In genomic region chr5:123143251-123143970, GRCm38 (mm10) we compare ENCODE assay signal across 8 mouse cellular contexts. TPM values are rescaled to one million over a fixed set of nuclear protein-coding genes. Genes with fewer than 3 reads are reported as not detected.
A peak's percentile ranks its signal among the peaks of the same experiment; 100 is the strongest.
DNase-seq lines count a peak whose midpoint lies in the region; ATAC-seq and TF ChIP-seq lines count a peak whose summit lies in the region.

No protein-coding gene starts in this region.

- H3K9me3 ChIP-seq in forebrain, embryonic 16.5 days (ENCODE audit: control insufficient read depth, low read length), result no peaks in the 10 kb centered on the region
- no peaks in the 10 kb centered on the region for H3K9me3 ChIP-seq in midbrain, postnatal 0 days (ENCODE audit: low read length)

- TF ChIP-seq POLR2A in kidney, adult 2 months (IDR thresholded peaks at IDR 0.05; ENCODE audit: low read depth, low read length), result no peak
- no peak for TF ChIP-seq POLR2A in bone marrow, adult 2 months (IDR thresholded peaks at IDR 0.05; ENCODE audit: borderline replicate concordance, control insufficient read depth, low read depth, low read length)

- peak overlapping the region; percentile 4 for H3K27ac ChIP-seq in kidney, adult 2 months (ENCODE audit: insufficient read depth, low read depth, low read length)
- H3K27ac ChIP-seq in bone marrow, adult 2 months (ENCODE audit: control insufficient read depth, insufficient read depth, low read depth, low read length, poor library complexity), result peak overlapping the region; percentile 71
- peak overlapping the region; percentile 97 for H3K27ac ChIP-seq in forebrain, embryonic 16.5 days (ENCODE audit: low read length)
- H3K27ac ChIP-seq in midbrain, postnatal 0 days (ENCODE audit: low read depth, low read length), result peak overlapping the region; percentile 99

- no peaks in the 10 kb centered on the region for H3K27me3 ChIP-seq in kidney, adult 2 months (replicated peaks; ENCODE audit: control insufficient read depth, insufficient read depth, low read length)
- H3K27me3 ChIP-seq in forebrain, embryonic 16.5 days (replicated peaks; ENCODE audit: control insufficient read depth, insufficient read depth, low read length), result no peaks in the 10 kb centered on the region
- no peaks in the 10 kb centered on the region for H3K27me3 ChIP-seq in midbrain, postnatal 0 days (ENCODE audit: insufficient read depth, low read length)

- H3K4me3 ChIP-seq in kidney, adult 2 months (ENCODE audit: insufficient read depth, low read depth, low read length), result peak overlapping the region; percentile 57
- peak overlapping the region; percentile 82 for H3K4me3 ChIP-seq in bone marrow, adult 2 months (replicated peaks; ENCODE audit: control insufficient read depth, low read depth, low read length)
- peak overlapping the region; percentile 84 for H3K4me3 ChIP-seq in forebrain, embryonic 16.5 days (replicated peaks; ENCODE audit: low read length)
- H3K4me3 ChIP-seq in midbrain, postnatal 0 days (ENCODE audit: low read depth, low read length), result peak overlapping the region; percentile 91

- peak; percentile 54 for DNase-seq in kidney, adult 2 months
- DNase-seq in kidney, adult 11 months, result no peak
- DNase-seq in kidney, postnatal 10 days, result peak; percentile 67
- DNase-seq in midbrain, postnatal 0 days (ENCODE audit: low spot score), result peak; percentile 80
- DNase-seq in urinary bladder, postnatal 14 days (ENCODE audit: low spot score), result no peak
- DNase-seq in frontal cortex, postnatal 14 days (ENCODE audit: low spot score in 2 of 2), result no peak

- 3% methylated on average over 24 of the region's 24 CpGs for WGBS in kidney, adult 2 months
- 0% methylated on average over 24 of the region's 24 CpGs for WGBS in bone marrow, adult 2 months
- WGBS in forebrain, embryonic 16.5 days, result 0% methylated on average over 24 of the region's 24 CpGs
- WGBS in midbrain, postnatal 0 days, result under 1% methylated on average over 21 of the region's 24 CpGs

- H3K4me1 ChIP-seq in kidney, adult 2 months (ENCODE audit: control insufficient read depth, insufficient read depth, low read length), result peaks cover 8% of the 10 kb centered on the region; the same call in 1 of the 2 replicates
- H3K4me1 ChIP-seq in bone marrow, adult 2 months (ENCODE audit: control insufficient read depth, insufficient read depth, low read length), result no peaks in the 10 kb centered on the region; the same call in none of the 2 replicates
- peaks cover 33% of the 10 kb centered on the region for H3K4me1 ChIP-seq in forebrain, embryonic 16.5 days (replicated peaks; ENCODE audit: control insufficient read depth, insufficient read depth, low read length)
- H3K4me1 ChIP-seq in midbrain, postnatal 0 days (ENCODE audit: insufficient read depth, low read length), result peaks cover 14% of the 10 kb centered on the region; the same call in 1 of the 2 replicates

- no peak for ATAC-seq in forebrain, embryonic 16.5 days
- ATAC-seq in midbrain, postnatal 0 days (ENCODE audit: low FRiP score), result no peak

- H3K36me3 ChIP-seq in kidney, adult 2 months (ENCODE audit: control insufficient read depth, insufficient read depth, low read length), result no peaks in the 10 kb centered on the region; the same call in 1 of the 2 replicates
- peaks cover 5% of the 10 kb centered on the region for H3K36me3 ChIP-seq in forebrain, embryonic 16.5 days (ENCODE audit: control insufficient read depth, insufficient read depth)
- peaks cover 28% of the 10 kb centered on the region for H3K36me3 ChIP-seq in midbrain, postnatal 0 days (ENCODE audit: insufficient read depth, low read length)

- peak overlapping the region; percentile 77 for H3K4me2 ChIP-seq in forebrain, embryonic 16.5 days (ENCODE audit: low read length)
- H3K4me2 ChIP-seq in midbrain, postnatal 0 days (ENCODE audit: low read depth, low read length, poor library complexity, severe bottlenecking), result peak overlapping the region; percentile 99

- TF ChIP-seq CTCF in kidney, adult 2 months (conservative IDR thresholded peaks at IDR 0.05; ENCODE audit: insufficient read depth, insufficient read length, low read depth, low read length), result no peak
- TF ChIP-seq CTCF in bone marrow, adult 2 months (IDR thresholded peaks at IDR 0.05; ENCODE audit: control insufficient read depth, insufficient read depth, low read length), result no peak
- TF ChIP-seq CTCF in midbrain, postnatal 0 days (IDR thresholded peaks at IDR 0.05), result no peak

- H3K9ac ChIP-seq in forebrain, embryonic 16.5 days (replicated peaks; ENCODE audit: low read depth, low read length), result peak overlapping the region; percentile 99
- H3K9ac ChIP-seq in midbrain, postnatal 0 days (replicated peaks; ENCODE audit: low read length, poor library complexity, severe bottlenecking), result peak overlapping the region; percentile 97

RNA-seq across cellular contexts. Expression of gene Setd1b, which starts 1.4 kb away (rescaled TPM):
- polyA plus RNA-seq in kidney, adult 2 months (2012; rRNA removed), result 6.7 and 8.8 TPM in 2 replicates
- 27.7 and 34.2 TPM in 2 replicates for polyA plus RNA-seq in bone marrow, adult 2 months (2011; ENCODE audit: insufficient read depth, insufficient read length, low replicate concordance, missing spikeins)
- 12.5 TPM in 2 replicates for polyA plus RNA-seq in forebrain, embryonic 16.5 days (2015; fragmentation: Nextera tagmentation; extraction: Ambion mirVana)
- total RNA-seq in midbrain, postnatal 0 days (2014; rRNA removed), result 5.3 and 5.9 TPM in 2 replicates
- 7.2 and 8.8 TPM in 2 replicates for polyA plus RNA-seq in midbrain, postnatal 0 days (2015; fragmentation: Nextera tagmentation; extraction: Ambion mirVana)

RNA-seq across cellular contexts. Expression of gene Rhof, which starts 10.9 kb away (rescaled TPM):
- 12.1 and 13.4 TPM in 2 replicates for polyA plus RNA-seq in kidney, adult 2 months (2012; rRNA removed)
- polyA plus RNA-seq in bone marrow, adult 2 months (2011; ENCODE audit: insufficient read depth, insufficient read length, low replicate concordance, missing spikeins), result 4.0 and 7.2 TPM in 2 replicates
- 15.8 and 18.7 TPM in 2 replicates for polyA plus RNA-seq in forebrain, embryonic 16.5 days (2015; fragmentation: Nextera tagmentation; extraction: Ambion mirVana)
- total RNA-seq in midbrain, postnatal 0 days (2014; rRNA removed), result 37.2 and 47.8 TPM in 2 replicates
- polyA plus RNA-seq in midbrain, postnatal 0 days (2015; fragmentation: Nextera tagmentation; extraction: Ambion mirVana), result 41.7 and 45.3 TPM in 2 replicates

RNA-seq across cellular contexts. Expression of gene Psmd9, which starts 25.8 kb away (rescaled TPM):
- 34.2 and 35.1 TPM in 2 replicates for polyA plus RNA-seq in kidney, adult 2 months (2012; rRNA removed)
- polyA plus RNA-seq in bone marrow, adult 2 months (2011; ENCODE audit: insufficient read depth, insufficient read length, low replicate concordance, missing spikeins), result 70.7 and 83.3 TPM in 2 replicates
- 83.1 and 86.0 TPM in 2 replicates for polyA plus RNA-seq in forebrain, embryonic 16.5 days (2015; fragmentation: Nextera tagmentation; extraction: Ambion mirVana)
- total RNA-seq in midbrain, postnatal 0 days (2014; rRNA removed), result 26.1 and 26.5 TPM in 2 replicates
- polyA plus RNA-seq in midbrain, postnatal 0 days (2015; fragmentation: Nextera tagmentation; extraction: Ambion mirVana), result 76.3 and 81.8 TPM in 2 replicates

RNA-seq across cellular contexts. Expression of gene Hpd, which starts 39.1 kb away (rescaled TPM):
- polyA plus RNA-seq in kidney, adult 2 months (2012; rRNA removed), result 418 and 439 TPM in 2 replicates
- 3.2 and 21.0 TPM in 2 replicates for polyA plus RNA-seq in bone marrow, adult 2 months (2011; ENCODE audit: insufficient read depth, insufficient read length, low replicate concordance, missing spikeins)
- not detected in 2 replicates for polyA plus RNA-seq in forebrain, embryonic 16.5 days (2015; fragmentation: Nextera tagmentation; extraction: Ambion mirVana)
- not detected in 2 replicates for total RNA-seq in midbrain, postnatal 0 days (2014; rRNA removed)
- not detected in 2 replicates for polyA plus RNA-seq in midbrain, postnatal 0 days (2015; fragmentation: Nextera tagmentation; extraction: Ambion mirVana)

Comparison
In these comparisons a context has a peak if more than half of its experiments do, and no peak if none do; other contexts are left out.
1. DNase-seq: peak in kidney, adult 2 months (single experiment), kidney, postnatal 10 days (single experiment) and midbrain, postnatal 0 days (single experiment); none in kidney, adult 11 months (single experiment), urinary bladder, postnatal 14 days (single experiment) and frontal cortex, postnatal 14 days (0 of 2).
2. H3K27ac ChIP-seq: peak in every context shown above with its lines; median percentile 99 in midbrain, postnatal 0 days; 97 in forebrain, embryonic 16.5 days; 71 in bone marrow, adult 2 months; 4 in kidney, adult 2 months.
3. Peak in every context shown above with its lines, with median percentiles within 50 percentile points of each other: H3K4me3 ChIP-seq.